Mouse (Mus musculus) layer of hippocampus, postnatal 25 days (tissue): ENCODE results near the gene Mef2b. TPM values are rescaled to one million over a fixed set of nuclear protein-coding genes. Genes with fewer than 3 reads are reported as not detected.

Experiments
- DNase-seq, 2 experiments: peaks; one replicate each; pipeline ENCODE4 v3.0.0; 2022; ENCODE audit warnings: mixed read lengths in 2 of 2, low spot score in 1 of 2; ENCODE audit errors: extremely low spot score in 1 of 2
- total RNA-seq, 2 experiments: library from RNA; stranded (reverse); gene quantifications; 2 replicates each; pipeline ENCODE4 v1.2.3; 2021

Mef2b gene
- total RNA-seq, result not detected

GRCm38 (mm10) chr8:70139026-70139857, at the start of gene Mef2b, which contains the start of the genes Rfxank and Borcs8:
TSS of gene Mef2b (plus strand) at chr8:70139711.
TSS of gene Rfxank (minus strand) at chr8:70139154.
TSS of gene Borcs8 (plus strand) at chr8:70139499.
- DNase-seq, result peak; percentile 87 to 91

- DNase-seq, result no peak
Measured at GRCm38 (mm10) chr8:70092786-70093185, 46.7 kb upstream of the Mef2b start.

DNA sequence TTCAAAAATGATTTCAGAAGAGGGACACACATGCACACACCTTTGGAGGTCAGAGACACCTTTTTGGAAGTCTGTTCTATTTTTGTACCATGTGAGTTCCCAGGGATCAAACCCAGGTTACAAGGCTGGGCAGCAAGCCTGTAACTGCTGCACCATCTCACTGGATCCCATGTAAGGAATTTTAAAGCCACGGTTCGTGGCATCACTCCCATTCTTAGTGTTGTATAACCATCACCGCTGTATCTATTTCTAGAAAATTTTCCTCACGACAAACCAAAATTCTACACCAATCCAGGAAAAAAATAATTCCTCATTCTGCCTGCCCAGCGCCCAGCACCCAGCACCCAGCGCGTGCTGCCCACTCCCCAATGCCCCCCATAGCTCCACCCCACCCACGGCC, 40.2 kb upstream of the Mef2b start:
- DNase-seq, result no peak

GRCm38 (mm10) chr8:70100241-70100640, 39.3 kb upstream of the Mef2b start:
- DNase-seq, result no peak

GRCm38 (mm10) chr8:70104506-70104905, 35.0 kb upstream of the Mef2b start:
- no peak for DNase-seq

DNA sequence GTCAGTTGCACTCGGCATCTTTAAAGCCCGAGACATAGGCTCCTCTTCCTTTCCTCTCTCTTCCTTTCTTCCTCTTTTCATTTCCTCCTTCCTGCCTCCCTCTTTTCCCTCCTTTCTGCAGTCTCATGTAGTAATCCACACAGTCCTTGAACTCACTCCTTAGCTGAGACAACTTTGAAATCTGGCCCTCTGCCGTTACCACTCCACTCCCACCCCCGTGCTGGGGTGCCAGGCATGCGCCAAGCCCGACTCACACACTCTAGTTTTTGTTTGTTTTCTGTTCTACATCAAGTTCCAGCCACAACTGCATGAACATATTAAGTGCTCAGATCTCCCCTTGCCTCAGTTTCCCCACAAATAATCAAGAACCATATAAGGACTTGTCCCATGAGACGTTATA, 34.6 kb upstream of the Mef2b start:
- no peak for DNase-seq

DNA sequence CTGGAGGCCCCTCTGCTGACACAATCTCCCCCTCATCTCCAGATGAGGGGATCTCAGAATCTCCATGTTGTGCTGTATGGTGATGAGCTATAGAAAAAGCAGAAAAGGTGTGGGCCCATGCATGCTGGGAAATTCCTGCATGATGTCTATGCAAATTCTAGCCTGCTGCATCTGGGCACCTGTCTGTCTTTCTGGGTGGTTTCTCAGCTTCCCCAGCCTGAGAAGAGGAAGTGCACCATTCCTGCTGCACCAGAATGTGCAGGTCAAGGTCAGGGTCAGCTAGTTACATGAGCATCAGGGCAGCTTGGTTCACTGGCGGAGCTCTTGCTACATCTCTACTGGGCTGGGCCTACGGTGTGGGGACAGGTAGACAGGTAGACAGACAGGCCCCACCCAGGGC, 29.1 kb upstream of the Mef2b start:
- no peak for DNase-seq

- no peak for DNase-seq
Measured at GRCm38 (mm10) chr8:70111192-70111795, 28.2 kb upstream of the Mef2b start.

- no peak for DNase-seq
Measured at GRCm38 (mm10) chr8:70112401-70113016, 27.0 kb upstream of the Mef2b start.

DNA sequence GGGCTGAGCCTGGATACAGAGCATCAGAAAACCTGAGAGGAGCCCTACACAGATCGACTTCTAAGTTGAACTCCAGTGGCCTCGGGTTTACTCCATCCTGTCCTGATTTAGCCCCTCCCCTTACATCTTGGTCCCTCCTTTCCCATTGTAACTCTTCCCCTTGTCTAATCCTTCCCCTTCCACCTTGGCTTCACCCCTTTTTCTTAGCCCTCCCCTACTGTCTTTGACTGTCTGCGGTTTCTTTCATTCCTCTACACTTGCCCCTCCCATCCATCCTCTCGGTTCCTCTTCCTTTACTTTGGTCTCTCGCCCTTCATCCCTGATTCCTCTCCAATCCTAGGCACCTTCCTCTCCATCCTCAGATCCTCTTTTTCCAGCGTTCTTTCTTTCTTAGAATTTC, 25.0 kb upstream of the Mef2b start:
- DNase-seq, result no peak

DNA sequence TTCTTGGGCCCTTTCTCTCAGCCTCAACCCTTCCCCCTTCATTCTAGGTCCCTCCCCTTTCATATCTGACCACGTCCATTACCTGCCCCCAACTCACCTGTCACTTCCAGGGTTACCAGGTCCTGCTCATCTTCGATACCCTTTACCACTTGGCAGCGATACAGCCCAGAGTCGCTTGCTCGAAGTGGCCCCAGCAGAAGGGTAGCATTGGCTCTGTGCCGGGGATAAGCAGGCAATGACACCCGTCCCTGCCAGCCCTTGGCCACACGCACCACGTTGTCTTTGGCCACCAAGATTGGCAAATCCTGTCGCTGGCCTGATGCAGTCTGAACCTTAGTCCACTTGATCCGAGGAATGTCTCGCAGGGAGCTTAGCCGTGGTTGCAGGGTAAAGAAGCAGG, 24.6 kb upstream of the Mef2b start:
- no peak for DNase-seq

DNA sequence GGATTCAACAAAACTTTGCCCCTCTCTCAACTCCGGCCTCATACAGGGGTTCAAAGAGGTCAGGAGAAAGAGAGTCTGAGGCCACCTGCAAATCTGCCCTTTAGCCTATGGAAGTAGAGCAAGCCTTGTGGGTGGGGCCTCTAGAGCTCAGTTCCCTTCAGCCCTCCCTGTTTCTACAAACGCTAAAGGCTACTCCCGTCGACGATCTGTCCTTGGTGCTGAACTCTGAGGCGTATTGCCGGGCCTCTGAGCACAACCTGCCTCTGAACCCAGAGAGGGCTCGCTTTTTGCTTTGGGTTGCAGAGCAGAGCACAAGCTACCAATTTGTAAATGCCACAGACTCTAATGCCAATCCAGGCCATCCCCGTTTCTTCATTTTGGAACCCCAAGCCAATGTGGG, 21.9 kb upstream of the Mef2b start:
- DNase-seq, result no peak

- no peak for DNase-seq
Measured at GRCm38 (mm10) chr8:70118726-70119700, 20.5 kb upstream of the Mef2b start.

DNA sequence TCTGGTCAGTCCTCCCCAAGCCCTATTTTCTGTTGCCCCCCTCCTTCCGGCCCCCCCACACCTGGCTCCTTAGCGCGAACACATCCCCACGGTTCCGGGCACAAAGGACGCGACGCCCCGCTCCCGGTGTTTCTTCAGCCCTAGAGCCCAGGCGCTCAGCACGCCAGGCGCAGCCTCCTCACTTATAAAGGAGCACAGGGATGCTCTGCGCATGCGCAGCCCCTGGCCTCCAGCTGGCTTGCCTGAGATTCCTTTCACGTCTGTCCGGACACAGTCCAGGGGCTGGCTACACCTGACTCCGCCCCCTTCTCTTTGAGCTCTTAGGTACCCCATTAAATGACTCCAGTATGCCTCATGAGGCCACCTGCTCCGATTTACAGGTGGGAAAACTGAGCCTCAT, 18.8 kb upstream of the Mef2b start, which contains the start of gene Ncan:
Gene Ncan (minus strand): TSS at position 207 of the 400 bp plus-strand sequence.
- peak; percentile 93 to 95 for DNase-seq

GRCm38 (mm10) chr8:70122863-70123262, 16.6 kb upstream of the Mef2b start:
- DNase-seq, result no peak

DNA sequence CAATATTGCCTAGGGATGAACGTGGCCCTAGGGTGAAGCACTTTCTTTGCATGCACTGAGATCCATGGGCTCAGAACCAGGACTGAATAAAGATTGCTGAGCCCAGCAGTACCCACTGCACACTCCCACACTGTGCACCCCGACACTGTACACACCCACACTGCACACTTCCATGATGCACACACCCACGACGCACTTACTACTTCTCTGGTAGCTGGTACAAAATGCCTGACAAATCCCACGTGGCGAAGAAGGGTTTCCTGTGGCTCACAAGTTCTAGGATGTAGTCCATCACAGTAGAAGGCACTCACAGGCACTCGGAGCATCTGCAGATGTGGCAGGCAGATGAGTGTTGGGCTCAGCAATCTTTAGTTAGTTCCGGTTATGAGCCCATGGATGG, 14.5 kb upstream of the Mef2b start:
- no peak for DNase-seq

DNA sequence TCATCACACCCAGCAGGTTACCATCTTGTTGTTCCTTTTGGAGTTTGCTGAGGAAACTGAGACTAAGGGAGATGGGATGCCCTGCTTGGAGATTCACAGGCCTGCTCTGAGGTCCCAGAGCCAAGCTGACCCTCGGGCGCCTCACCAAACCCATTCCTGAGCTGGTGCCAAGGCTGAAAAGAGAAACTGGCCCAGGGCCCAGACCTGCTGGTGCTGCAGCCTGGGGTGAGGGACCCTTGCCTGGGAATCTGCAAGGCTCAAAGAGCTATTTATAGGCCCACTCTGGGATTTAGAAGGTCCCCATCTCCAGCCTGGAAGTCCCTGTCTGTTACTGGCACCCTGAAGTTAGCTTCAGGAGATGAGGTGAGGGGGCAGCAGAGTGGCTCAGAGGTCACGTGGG, 11.1 kb upstream of the Mef2b start:
- peak in 1 of 2 experiments; percentile 65 for DNase-seq

DNA sequence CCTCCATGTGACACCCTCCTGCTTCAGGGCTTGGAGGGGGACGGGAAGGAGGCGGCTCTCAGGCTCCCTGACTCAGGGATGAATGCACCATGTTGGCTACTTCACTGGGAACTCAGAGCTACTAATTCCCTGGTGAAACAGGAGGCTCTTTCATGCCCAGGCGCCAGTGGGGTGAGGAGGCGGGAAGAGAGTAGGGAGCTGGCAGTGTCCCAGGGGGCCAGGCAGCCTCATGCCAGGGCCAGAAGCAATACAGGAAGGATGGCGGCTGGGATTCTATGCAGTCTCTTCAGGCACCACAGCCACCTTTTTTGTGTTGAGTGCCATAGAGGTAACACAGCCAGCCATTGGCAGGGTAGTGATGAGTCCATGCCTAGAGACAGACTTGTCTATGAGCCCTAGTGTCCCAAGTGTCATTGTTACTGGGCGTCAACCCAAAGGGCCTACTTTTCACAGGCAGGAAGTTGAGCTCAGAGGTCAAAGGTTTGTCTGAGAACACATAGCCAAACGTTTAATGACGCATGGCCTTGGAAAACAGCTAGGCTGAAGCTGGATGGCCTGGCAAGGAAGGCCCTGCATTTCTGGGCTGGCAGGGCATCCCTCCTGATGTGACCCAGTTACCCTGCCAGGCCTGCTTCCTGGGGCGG, 10.1 kb upstream of the Mef2b start:
- DNase-seq, result peak; percentile 53 to 64

- no peak for DNase-seq
Measured at GRCm38 (mm10) chr8:70130066-70130465, 9.4 kb upstream of the Mef2b start.
